Mouse (Mus musculus) R1 (cell line): ENCODE results near the gene Gm49318.
A peak's percentile ranks its signal among the peaks of the same experiment; 100 is the strongest.

Experiments used
- DNase-seq: peaks from one replicate; pipeline ENCODE4 v3.0.0-alpha.2; 2018; ENCODE audit warnings: low read depth, low spot score

Gm49318 gene

DNA sequence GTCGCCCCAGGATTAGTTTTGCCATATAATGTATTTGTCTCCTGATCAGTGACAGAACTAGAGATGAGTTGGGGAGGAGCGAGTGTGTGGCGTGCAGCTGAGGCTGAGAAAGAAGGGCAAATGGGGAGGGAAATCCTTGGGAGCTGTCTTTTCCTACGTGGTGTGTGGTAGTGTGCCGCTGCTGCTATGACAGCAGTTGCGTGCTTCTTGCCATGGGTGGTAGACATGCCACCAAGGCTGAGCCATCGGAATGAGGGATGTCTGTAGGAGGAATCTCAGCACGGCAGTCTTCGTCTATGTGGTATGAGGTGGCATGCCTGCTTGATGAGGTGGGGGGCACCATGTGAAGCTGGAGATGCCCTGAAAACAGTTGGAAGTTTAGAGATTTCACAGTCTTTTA is 40.7 kb downstream of the Gm49318 start:
- DNase-seq, result no peak

DNA sequence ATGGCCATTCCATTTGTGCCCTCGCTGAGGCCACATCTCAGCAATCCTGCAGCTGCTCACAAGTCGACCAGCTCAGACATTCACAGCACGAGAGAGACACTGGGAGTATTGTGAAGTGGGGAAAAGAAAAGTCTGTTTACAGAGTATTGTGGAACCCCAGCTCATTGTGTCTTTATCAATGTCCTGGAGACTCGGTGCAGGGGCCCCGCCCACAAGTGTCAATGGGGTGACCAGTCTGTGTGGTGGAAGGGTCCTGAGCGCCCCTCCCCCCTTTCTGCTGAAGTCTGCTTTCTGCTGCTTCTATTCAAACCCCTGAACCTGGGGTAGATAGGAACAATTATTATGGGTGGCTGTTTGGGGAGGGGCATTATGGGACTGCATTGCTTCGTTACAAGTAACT is 42.6 kb downstream of the Gm49318 start:
- DNase-seq, result no peak

DNA sequence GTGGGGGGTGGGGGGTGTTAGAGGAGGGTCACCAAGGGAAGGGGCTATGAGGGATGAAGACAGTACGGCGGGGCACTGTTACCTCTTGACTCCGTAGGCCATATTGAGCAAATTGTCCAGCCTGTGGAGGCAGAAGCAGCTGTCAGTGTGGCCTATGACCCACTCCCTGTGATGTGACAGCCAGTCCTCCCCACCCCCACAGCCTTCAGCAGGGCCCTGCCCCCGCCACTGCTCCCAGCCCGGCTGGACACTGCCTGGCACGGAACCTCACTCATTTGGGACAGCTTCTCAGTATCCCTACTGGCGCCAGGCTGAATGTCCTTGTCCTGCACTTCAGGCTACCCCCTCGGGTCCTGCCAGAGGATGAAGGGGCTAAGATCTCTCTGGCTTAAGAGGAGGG is 46.5 kb downstream of the Gm49318 start:
- DNase-seq, result no peak

DNA sequence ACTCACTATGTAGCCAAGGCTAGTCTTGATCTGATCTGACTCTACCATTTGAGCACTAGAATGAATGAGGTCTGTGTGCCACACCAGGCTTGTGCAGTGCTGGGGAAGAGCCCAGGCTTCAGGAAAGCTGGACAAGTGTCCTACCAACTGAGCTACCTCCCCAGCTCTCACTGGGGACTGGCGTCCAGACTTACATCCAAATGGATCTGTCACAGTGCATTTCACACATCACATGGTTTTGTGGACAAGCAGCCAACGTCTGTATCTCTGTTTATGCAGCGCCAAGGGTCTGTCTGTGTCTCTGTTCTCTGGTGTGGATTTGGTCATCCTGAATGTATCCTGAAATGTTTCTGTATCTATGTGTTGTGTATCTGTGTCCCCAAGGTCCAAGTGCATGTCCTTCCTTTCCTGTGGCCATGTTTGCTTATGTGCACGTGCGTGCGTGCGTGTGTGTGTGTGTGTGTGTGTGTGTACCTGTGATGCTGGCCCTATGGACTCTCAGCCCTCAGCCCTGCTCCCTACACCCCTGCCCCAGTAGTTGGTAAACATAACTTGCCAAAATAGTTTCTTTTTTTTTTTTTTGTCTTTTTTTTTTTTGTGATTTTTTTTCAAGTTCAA is 53.7 kb downstream of the Gm49318 start:
- DNase-seq, result no peak

DNA sequence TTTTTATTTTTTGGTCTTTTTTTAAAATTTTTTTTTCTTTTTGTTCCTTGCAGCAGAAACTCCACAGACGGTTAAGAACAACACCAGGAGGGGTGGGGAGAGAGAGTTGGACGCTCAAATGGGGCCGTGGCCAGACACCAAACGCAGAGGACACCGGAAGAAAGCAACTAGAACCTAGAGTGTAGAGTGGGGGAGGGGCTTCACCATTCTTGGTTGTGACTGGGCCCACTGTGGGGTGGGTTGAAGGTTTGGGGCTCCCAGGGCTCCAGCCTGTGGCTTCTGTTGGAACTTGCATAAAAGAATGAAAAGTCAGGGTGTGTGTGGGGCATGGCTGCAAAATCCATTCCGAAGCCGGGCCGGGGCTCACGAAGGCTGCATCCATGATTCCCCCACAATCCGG is 54.8 kb downstream of the Gm49318 start:
- no peak for DNase-seq

DNA sequence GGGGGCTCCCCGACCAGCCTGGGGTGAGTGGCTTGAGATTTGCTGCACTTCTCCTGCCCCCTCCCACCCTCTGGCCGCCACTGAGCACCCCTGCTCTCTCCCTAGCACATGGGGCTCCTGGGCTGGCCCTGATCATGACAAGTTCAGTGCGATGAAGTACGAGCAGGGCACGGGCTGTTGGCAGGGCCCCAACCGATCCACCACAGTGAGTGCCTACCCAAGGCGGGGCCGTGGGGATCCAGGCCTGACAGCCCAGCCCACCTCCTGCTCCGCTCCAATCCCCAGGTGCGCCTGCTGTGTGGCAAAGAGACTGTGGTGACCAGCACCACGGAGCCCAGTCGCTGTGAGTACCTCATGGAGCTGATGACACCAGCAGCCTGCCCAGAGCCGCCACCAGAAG is 58.3 kb downstream of the Gm49318 start:
- DNase-seq, result no peak

DNA sequence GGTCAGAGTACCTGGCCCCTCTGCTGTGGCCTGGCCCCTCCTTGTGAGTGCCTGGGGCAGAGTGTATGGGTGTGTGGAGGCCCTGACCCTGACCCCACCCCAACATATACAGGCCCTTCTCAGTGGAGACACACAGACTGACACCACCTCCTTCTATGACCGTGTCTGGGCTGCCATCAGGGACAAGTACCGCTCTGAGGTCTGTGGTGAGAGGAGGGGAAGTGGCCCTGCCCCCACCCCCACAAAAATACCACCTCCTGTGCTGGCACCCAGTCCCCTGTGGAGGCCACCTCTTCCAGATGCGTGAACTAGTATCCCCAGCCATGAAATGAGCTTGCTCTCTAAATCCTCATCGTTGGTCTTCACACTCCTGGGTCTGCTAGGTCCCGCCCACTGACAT is 60.0 kb downstream of the Gm49318 start:
- DNase-seq, result no peak

DNA sequence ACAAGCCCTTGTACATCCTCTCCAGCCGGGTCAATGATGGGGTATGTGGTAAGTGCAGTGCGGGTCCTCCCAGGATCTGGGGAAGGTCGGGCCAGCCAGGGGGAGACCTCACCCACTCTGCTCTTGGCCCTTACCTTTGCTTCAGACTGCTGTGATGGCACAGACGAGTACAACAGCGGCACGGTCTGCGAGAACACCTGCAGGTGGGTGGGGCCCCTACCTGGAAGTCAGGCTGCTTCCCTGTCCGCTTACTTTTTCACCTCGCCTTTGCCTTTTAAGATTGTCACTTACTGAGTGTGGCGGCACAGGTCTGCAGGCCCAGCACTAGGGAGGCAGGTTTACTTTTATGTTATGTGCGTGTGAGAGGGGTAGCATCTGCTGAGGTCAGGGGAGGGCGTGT is 66.5 kb downstream of the Gm49318 start:
- DNase-seq, result no peak

DNA sequence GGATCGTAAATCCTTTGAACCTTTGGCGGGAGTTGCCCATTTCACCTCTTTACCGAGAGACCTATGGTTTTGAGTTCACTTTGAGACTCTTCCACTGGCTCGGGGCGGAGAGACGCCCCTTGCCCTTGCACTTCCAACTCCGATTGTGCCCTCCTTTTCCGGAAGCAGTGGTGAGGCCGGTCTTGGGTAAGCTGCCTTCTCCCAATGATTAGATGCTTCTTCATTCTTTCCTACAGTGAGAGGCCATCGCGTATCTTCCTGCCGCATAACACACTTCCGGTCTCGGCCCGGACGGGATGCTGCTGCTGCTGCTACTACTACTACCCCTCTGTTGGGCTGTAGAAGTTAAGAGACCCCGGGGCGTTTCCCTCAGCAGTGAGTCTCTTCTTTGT is 67.9 kb downstream of the Gm49318 start:
- no peak for DNase-seq

DNA sequence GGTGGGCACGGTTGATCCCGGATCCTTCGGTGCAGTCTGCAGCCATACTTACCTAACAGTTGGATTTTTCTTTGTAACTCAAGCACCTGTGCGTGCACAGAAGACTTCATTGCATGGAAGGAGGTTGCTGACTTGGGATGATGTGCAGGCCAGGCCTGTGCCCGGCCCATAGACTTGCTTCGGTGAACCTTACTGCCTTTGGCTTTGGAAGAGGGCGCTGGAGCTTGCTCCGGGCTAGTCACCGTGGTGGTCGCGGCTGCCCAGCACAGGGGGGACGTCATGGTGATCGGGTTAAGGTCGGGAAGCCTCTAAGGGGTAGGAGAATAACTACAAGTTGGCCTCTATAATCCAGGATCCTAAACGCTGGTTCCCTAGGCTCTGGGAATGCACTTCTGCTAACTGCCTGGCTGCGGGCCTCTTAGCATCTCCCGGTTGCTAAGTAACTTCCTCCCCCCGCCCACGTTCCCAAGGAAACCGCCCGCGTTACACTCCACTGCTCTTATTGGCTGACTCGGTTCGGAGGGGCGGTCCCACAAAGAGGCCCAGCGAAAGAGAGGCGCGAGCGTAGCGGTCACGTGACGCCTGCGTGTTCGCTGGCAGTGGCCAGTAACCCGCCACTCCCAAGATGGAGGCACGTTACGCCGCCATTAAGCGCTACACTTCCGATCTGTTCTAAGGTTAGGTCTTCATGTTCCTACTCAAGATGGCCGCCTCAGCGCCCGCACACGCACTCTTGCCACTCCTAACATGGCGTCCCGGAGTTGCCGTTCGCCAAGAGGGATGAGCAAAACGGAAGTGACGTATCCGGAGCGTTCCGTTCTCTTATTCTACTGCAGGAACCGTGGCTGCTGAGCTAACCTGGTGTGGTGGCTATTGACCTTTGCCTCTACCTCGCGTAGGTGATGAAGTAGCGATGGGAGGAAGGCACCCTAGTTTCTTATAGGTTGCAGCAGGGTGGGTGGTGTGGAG is 68.6 kb downstream of the Gm49318 start, which contains the start of the genes Ccdc151 and Prkcsh:
Ccdc151 (minus strand) TSS at position 441 of the 969 bp plus-strand sequence.
Prkcsh (plus strand) TSS at position 613 of the 969 bp plus-strand sequence.
- DNase-seq, result peak; percentile 100

DNA sequence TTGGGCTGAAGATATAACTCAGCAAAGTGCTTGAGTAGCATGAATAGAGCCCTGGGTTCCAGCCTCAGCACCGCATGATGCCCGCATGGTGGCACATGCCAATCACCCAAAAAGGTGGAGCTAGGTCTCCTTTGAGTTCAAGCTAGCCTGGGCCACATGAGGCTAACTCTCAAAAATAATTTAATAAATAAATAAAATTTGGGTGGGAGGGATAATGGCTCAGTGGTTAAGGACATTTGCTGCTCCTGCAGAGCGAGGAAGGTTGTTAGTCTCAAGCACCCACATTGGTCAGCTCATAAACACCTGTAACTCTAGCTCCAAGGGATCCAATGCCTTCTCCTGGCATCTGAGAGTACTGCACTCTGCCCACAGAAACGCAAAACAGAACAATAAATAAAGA is 69.4 kb downstream of the Gm49318 start:
- peak; percentile 34 for DNase-seq

DNA sequence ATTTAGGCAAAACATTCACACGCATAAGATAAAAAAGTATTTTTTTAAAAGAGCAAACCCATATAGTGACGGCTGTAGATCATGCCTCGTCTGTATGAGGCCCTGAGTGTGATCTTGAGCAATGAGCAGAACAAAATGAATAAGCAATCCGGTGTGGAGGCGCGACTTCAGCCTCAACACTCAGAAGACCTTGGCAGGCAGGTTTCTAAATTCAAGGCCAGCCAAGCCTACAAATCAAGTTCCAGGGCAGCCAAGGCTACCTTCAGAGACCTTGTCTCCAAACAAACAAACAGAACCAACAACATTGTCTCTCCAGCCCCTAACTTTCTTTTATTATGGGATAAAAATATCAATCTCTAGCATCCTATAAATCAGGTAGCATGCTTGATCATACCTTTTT is 70.8 kb downstream of the Gm49318 start:
- DNase-seq, result no peak

DNA sequence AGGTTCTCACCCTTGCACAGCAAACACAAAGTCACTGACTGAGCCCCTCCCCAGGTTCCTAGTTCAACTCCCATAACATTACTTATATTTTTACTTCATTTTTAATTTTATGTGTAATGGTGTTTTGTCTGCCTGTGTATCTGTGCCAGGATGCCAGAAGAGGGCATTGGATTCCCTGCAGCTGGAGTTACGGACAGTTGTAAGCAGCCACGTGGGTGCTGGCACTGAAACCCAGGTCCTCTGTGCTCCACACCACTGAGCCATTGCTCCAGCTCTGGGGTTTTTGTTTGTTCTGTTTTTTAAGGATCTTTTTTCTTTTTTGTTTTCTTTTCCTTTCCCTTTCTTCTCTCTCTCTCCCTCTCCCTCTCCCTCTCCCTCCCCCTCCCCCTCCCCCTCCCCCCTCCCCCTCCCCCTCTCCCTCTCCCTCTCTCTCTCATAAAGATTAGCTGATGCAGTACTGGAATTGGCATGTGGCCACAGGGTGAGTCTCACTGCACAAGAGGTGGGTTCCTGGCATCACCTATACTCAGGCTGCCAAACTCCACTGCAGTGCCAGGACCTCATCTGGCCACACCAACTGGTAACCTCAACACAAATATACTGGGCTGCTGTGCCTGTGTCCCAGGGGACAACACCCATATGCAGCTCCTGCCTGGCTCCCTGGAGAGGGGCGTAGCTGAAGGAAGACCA is 74.7 kb downstream of the Gm49318 start:
- DNase-seq, result no peak

DNA sequence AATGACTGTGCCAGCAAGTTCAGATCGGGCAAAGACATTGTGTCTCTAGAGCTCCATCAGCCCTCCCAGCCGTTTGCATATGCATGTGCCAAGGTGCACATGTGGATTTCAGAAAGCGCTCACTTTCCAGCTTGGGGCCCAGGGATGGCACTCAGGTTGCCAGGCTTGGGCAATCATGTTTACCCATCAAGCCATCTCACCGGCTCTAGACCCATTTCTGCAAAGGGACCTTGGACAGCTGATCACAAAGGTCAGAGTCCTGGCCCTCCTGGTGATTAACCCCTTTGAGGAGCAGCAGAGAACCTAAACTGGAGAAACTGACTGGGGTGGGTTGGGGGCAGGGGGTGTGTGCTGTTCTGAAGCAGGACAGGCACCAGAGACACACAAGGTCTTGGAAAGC is 78.8 kb downstream of the Gm49318 start:
- no peak for DNase-seq

DNA sequence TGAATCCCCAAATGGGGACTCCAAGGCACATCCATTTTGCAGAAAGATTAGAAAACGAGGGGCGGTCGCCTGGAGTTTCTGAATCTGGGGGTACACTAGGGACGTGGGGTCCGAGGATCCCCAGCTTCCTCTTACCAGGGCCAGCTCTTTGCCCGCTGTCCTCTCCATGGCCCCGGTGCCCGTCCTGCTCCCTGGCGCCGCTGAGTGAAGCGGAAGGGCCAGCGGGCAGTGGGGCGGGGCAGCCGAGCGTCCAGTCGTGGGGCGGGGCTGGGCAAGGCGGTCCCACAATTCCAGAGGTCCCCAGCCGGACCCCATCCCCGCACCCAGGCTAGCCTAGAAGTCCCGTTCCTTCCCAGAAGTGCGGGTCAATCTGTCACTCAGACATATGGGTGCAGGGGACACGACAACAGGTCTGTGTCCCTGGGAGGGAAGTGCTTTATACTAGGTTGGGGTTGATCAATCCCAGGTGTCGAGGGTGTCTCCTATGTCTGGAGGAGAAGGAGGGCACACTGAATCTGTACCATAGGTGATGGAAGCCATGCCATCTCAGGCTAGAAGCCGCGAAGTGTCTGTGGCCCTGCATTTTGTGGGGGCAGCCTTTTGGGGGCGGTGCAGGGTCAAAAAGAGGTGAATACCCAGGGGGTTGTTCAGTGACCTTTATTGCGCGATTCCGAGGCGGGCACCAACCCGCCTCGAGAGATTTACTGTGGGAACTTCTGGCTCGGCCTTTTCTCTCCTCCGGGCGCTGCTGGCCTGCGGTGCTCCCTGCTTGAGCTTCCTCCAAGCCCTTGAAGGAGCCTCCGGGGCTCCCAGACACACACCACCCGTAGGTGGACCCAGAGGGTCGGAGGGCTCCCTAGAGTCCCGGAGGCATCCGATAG is 81.6 kb downstream of the Gm49318 start, which contains the start of gene Rgl3:
Rgl3 (minus strand) TSS at position 217 of the 881 bp plus-strand sequence.
- no peak for DNase-seq

DNA sequence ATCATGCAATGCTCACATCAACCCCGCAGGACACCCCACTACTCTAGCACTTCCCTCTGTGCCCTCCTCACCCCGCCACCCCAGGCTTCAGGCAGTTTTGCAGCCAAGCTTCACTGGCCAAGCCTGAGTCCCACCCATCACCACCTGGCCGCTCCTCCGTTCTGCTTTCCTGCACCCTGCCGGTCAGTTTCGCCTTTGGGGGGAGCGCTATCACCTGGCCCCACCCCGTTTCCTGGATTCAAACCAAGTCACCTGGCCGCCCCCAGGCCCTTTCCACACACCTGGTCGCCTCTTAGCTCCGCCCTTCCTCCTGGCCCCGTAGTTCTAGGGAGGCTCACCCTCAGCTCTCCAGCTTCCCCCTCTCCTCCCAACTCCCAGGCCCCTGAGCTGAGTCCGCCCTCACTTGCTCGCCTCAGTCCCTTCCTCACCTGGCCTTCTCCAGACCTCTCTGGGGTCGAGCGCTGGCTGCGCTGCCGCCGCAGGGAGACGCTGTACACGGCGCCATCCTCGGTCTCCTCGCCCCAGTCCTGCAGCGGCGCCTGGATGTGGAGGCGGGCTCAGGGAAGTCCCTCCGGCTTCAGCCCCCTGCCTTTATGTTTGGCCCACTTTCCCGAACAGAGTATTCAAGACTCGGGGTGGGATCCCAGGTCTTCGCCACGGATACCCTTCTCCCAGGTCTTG is 82.5 kb downstream of the Gm49318 start:
- peak; percentile 24 for DNase-seq

DNA sequence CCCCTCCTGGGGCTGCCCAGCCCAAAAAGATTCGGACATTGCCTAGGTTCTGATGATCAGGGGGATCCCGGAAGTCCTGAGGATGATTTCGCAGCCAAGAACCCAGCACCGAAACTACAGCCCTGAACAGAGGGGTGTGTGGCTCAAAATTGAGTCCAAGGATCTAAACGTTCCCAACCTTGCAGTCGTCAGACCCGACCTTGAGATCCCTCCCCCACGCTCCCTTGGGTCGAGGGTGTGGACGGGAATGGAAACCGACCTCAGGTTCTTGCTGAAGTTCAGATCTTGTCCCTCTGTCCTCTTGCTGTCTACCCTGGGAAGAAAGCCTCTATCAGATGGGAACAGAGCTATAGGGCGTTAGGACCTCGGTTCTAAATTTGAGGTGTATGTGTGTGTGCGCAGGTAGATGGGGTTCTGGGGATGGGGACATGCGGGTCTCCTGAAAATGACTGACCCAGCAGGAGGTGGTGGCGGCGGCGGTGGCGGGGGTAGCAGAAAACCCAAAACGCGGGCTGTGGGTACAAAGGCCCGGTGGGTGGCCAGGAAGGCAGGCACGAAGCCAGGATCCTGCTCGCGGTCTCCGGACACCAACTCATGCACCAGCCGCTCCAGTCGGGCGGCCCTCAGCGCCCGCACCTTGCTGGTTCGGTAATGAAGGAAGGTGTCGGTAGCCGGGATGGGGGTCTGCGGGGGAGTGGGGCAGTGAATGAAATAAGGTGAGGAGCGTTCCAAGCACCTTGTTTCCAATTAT is 83.3 kb downstream of the Gm49318 start:
- peak; percentile 28 for DNase-seq
